Mouse (Mus musculus) limb, embryonic 11.5 days (tissue): ENCODE measurements at regions not wholly inside any gene's neighbourhood (a gene's known extent, or its start where the extent isn't known, plus 50 kb on each side); places are given as distances from the start of the nearest gene placed in this dataset.

ENCODE experiments used
- ATAC-seq: fragments of 200-750 bp; cut with Nextera tagmentation; 2 replicates; pipeline ENCODE4 v1.8.0; 2017; ENCODE audit warnings: low read depth; ENCODE audit not compliant: insufficient number of reproducible peaks, low FRiP score, low TSS enrichment
- DNase-seq: peaks from one replicate; pipeline ENCODE4 v3.0.0-alpha.2; 2015; ENCODE audit warnings: low spot score
- H3K27ac ChIP-seq: fragments of 300-500 bp; sonication (generic); replicated peaks from 2 replicates; pipeline ENCODE4 v1.5.1; 2014; ENCODE audit warnings: low read depth, mild to moderate bottlenecking, low read length
- H3K27me3 ChIP-seq: fragments of 300-500 bp; sonication (generic); 2 replicates; pipeline ENCODE4 v1.6.1; 2014; ENCODE audit warnings: mild to moderate bottlenecking, low read length, mixed read lengths; ENCODE audit not compliant: control insufficient read depth, insufficient read depth
- H3K36me3 ChIP-seq: fragments of 300-500 bp; sonication (generic); 2 replicates; pipeline ENCODE4 v1.6.1; 2014; ENCODE audit warnings: mild to moderate bottlenecking, low read length, moderate library complexity, mixed read lengths; ENCODE audit not compliant: control insufficient read depth, insufficient read depth
- H3K4me1 ChIP-seq: fragments of 300-500 bp; sonication (generic); 2 replicates; pipeline ENCODE4 v1.6.1; 2014; ENCODE audit warnings: low read length, mixed read lengths; ENCODE audit not compliant: control insufficient read depth, insufficient read depth
- H3K4me2 ChIP-seq: fragments of 300-500 bp; sonication (generic); 2 replicates; pipeline ENCODE4 v1.6.1; 2014; ENCODE audit warnings: low read depth, mild to moderate bottlenecking, moderate library complexity; ENCODE audit not compliant: severe bottlenecking
- H3K4me3 ChIP-seq: fragments of 300-500 bp; sonication (generic); 2 replicates; pipeline ENCODE4 v1.5.1; 2014; ENCODE audit warnings: low read depth, low read length
- H3K9ac ChIP-seq: fragments of 300-500 bp; sonication (generic); 2 replicates; pipeline ENCODE4 v1.6.1; 2014; ENCODE audit warnings: mild to moderate bottlenecking, low read length
- H3K9me3 ChIP-seq: fragments of 300-500 bp; sonication (generic); 2 replicates; pipeline ENCODE4 v1.6.1; 2016; ENCODE audit warnings: low read length; ENCODE audit not compliant: control insufficient read depth
- whole genome bisulfite sequencing: fragments of 180-500 bp; shearing (Covaris S2); extraction: QIAGEN DNeasy Blood & Tissue Kit; methylation state at CpG from one replicate; pipeline ENCODE4 v1.1.7; 2014; 5-methylcytosine and 5-hydroxymethylcytosine counted together

GRCm38 (mm10) chr4:150711646-150712045 is 59.7 kb upstream of the Slc45a1 start:
- no peak overlapping the region for H3K27ac ChIP-seq
- H3K27me3 ChIP-seq, result no peaks in the 10 kb centered on the region
- H3K9ac ChIP-seq, result no peak overlapping the region
- 92% methylated on average over 6 of the region's 6 CpGs for WGBS
- H3K4me3 ChIP-seq, result no peak overlapping the region
- H3K36me3 ChIP-seq, result no peaks in the 10 kb centered on the region
- H3K4me1 ChIP-seq, result peaks cover 4% of the 10 kb centered on the region; the same call in 1 of the 2 replicates
- DNase-seq, result no peak
- no peak overlapping the region for H3K4me2 ChIP-seq
- H3K9me3 ChIP-seq, result no peaks in the 10 kb centered on the region
- ATAC-seq, result no peak

DNA sequence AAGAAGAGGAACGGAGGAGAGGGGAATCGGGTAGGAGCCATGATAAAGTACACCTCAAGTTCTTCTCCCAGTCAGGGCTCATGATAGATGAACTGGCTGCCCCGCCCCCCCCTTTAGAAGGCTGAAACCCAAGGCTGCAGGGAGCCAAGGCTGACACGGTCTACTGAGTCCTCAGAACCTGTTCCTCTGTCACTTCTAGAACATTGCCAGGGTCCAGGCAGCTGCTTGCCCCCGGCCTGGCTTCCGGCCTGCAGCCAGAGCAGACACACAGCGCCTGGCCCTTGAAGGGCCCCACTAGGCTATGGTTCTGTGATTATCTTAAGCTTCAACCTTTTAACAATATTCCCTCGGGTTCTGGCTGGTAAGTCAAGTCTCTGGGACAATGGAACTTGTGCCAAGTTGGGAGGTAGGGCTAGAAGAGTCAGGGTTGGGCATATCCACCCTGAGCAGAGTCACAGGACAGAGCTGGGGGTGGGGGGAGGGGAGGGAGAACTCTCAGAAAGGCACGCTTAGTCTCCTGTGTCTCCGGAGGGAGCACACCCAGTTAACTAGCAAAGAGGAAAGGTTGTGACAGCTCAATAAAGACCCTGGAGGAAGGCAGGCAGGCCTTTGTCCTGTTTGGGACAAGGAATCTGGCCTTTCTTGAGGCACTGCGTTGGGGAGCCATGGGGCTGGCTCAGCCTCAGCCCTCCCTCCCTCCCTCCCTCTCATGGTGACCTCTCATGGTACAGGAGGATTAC is 57.6 kb upstream of the Slc45a1 start:
- H3K9me3 ChIP-seq, result no peaks in the 10 kb centered on the region
- WGBS, result 47% methylated on average over 11 of the region's 11 CpGs
- H3K27ac ChIP-seq, result no peak overlapping the region
- 0 out of 2 replicates have a peak overlapping the region, but pooled peaks have one; percentile 22 for H3K9ac ChIP-seq
- no peak for ATAC-seq
- H3K4me2 ChIP-seq, result no peak overlapping the region
- no peak overlapping the region for H3K4me3 ChIP-seq
- no peaks in the 10 kb centered on the region for H3K36me3 ChIP-seq
- no peaks in the 10 kb centered on the region for H3K27me3 ChIP-seq
- H3K4me1 ChIP-seq, result peaks cover 4% of the 10 kb centered on the region; the same call in 1 of the 2 replicates
- no peak for DNase-seq

DNA sequence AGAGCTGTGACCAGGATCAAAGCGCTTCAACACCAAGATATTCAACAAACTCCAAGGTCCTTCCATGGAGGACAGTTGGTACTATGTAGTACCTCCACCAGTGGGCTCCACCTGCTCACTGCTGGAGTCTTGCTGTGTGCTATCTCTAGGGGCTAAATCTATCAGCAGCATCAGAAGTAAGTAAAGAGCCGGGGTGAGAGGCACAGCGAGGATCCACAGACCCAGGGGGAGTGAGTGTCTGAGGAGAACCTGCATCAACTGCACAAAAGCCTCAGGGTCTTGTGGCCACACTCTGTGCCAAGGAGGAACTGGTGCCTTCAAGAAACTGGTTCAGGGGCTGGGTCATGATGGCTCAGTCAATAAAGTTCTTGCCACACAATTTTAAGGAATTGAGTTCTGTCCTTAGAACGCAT is 56.6 kb upstream of the Slc45a1 start:
- Histone ChIP-seq H3K4me2 (no peak overlapping the region), H3K9me3 (peaks cover 2% of the 10 kb centered on the region; the same call in 1 of the 2 replicates), H3K4me1 (peaks cover 4% of the 10 kb centered on the region; the same call in 1 of the 2 replicates), H3K27ac (no peak overlapping the region), H3K36me3 (no peaks in the 10 kb centered on the region), H3K4me3 (no peak overlapping the region), H3K9ac (no peak overlapping the region), H3K27me3 (no peaks in the 10 kb centered on the region)
- no peak for ATAC-seq
- DNase-seq, result no peak
- 83% methylated on average over 4 of the region's 4 CpGs for WGBS

- no peak overlapping the region for H3K27ac ChIP-seq
- peaks cover 4% of the 10 kb centered on the region; the same call in 1 of the 2 replicates for H3K4me1 ChIP-seq
- peaks cover 3% of the 10 kb centered on the region; the same call in 1 of the 2 replicates for H3K9me3 ChIP-seq
- no peak overlapping the region for H3K9ac ChIP-seq
- H3K4me2 ChIP-seq, result no peak overlapping the region
- WGBS, result 81% methylated on average over 20 of the region's 20 CpGs
- no peak overlapping the region for H3K4me3 ChIP-seq
- ATAC-seq (no peak), DNase-seq (no peak)
- no peaks in the 10 kb centered on the region for H3K27me3 ChIP-seq
- H3K36me3 ChIP-seq, result no peaks in the 10 kb centered on the region
Observed at GRCm38 (mm10) chr4:150707725-150708571, 56.0 kb upstream of the Slc45a1 start.

GRCm38 (mm10) chr4:150706793-150707724 is 55.1 kb upstream of the Slc45a1 start:
- Histone ChIP-seq H3K9me3 (peaks cover 3% of the 10 kb centered on the region; the same call in 1 of the 2 replicates), H3K4me3 (no peak overlapping the region), H3K9ac (no peak overlapping the region), H3K4me1 (peaks cover 4% of the 10 kb centered on the region; the same call in 1 of the 2 replicates), H3K27ac (no peak overlapping the region), H3K4me2 (no peak overlapping the region), H3K27me3 (no peaks in the 10 kb centered on the region), H3K36me3 (no peaks in the 10 kb centered on the region)
- ATAC-seq, result no peak
- no peak for DNase-seq
- WGBS, result 80% methylated on average over 19 of the region's 19 CpGs

DNA sequence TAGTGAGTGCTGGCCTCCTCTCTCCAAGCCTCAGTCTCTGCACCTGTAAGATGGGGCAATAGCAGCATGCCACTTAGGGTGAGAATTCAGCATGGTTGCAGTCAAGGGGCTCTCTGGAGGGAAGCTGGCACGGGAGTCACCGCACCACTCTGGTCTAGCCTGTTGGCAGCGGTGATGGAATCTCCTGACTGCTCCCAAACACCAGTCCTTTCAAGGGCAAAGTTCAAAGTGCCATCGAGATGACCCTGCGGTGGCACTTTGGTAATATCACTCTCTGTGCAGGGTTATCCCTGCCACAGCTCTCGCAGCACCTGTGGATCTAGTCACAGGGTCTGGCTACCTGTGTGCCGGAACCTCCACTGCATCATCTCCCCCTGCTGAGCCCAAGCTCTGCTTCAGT is 54.3 kb upstream of the Slc45a1 start:
- no peak overlapping the region for H3K9ac ChIP-seq
- H3K4me2 ChIP-seq, result no peak overlapping the region
- WGBS, result 95% methylated on average over 7 of the region's 7 CpGs
- no peaks in the 10 kb centered on the region for H3K27me3 ChIP-seq
- H3K9me3 ChIP-seq, result peaks cover 3% of the 10 kb centered on the region; the same call in 1 of the 2 replicates
- ATAC-seq, result no peak
- H3K4me1 ChIP-seq, result peaks cover 4% of the 10 kb centered on the region; the same call in 1 of the 2 replicates
- no peak overlapping the region for H3K4me3 ChIP-seq
- no peaks in the 10 kb centered on the region for H3K36me3 ChIP-seq
- H3K27ac ChIP-seq, result no peak overlapping the region
- DNase-seq, result no peak

DNA sequence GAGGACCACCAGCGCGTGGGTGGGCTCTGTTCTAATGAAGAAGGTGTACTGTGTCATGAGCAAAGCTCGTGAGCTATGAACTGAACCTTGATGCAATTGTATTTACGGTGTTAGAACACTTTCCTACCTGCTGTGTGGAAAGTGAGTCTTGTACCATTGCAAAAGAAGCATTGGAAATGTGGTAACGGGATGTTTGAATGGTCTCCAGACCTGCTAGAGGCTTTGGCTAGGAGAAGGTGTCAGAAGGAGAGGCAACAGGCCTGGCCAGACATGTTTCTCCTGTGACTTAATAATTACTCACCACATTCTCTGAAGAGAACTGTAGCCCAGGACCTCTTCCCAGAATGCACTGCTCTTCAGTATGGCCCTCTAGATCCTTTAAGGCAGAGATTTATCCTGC is 51.3 kb upstream of the Slc45a1 start:
- Histone ChIP-seq H3K9me3 (peaks cover 3% of the 10 kb centered on the region; the same call in 1 of the 2 replicates), H3K36me3 (no peaks in the 10 kb centered on the region), H3K4me3 (no peak overlapping the region), H3K27ac (no peak overlapping the region), H3K4me1 (no peaks in the 10 kb centered on the region), H3K4me2 (no peak overlapping the region), H3K9ac (no peak overlapping the region), H3K27me3 (no peaks in the 10 kb centered on the region)
- no peak for ATAC-seq
- no peak for DNase-seq
- 85% methylated on average over 5 of the region's 5 CpGs for whole genome bisulfite sequencing
